Mouse (Mus musculus) hindlimb bud, embryonic 11.5 days (tissue): Measurements from ENCODE around the gene Fam19a5.

Experiments
- DNase-seq: peaks from one replicate; pipeline ENCODE4 v3.0.0-alpha.2; 2012; ENCODE audit warnings: low read depth, low spot score; ENCODE audit errors: extremely low spot score

Fam19a5 gene

DNA sequence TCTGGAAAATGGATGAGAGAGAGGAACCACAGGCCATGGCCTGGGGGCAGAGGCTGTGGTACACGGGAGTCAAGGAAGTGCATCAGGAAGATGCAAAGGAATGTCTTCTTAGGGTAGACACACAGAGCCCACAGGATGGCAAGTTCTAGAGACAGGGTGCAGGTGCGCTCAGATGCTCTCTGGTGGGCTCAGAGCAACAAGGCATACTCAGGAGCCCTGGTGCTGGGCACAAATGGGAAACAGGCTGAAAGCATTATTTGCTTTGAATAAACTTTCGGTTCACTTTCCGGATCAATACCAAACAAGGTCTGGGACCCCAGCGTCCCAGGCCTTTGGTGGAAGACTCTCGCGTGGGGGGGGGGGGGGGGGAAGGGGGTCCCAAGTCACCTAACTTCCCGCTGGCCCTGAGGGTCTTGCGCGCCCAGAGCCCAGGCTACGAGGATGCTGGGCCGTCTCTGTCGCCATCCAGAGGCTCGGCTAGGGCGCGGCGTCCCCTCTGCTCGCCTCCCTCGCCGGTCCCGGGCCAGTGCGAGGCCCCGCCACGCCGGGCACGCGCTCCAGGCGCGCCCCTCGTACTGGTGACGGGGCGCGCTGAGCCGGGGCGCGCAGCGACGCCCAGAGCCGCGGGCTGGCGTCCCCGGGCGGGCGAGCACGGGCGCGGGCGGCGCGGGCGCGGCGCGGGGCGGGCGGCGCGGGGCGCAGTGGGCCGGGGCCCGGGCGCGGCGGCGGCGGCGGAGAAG is at the start of gene Fam19a5:
Fam19a5 (plus strand) TSS at position 701 of the 740 bp plus-strand sequence.
- no peak for DNase-seq

DNA sequence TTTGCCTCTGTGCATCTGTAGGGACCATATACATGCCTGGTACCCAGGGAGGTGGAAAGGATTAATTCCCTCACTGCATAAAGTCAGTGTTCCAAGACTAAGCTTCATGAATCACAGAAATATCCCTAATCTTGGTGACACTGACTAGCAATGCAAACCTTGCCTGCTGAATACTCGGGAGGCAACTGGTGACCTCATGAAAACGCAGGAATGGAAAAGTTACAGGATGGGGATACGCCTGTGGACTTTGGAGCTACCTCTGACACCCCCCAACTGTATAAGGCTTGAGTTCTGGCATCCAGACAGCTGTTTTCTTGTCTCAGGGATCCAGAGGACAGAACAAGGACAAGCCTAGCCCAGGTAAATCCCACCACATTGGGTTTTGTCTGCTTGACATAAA is 42.4 kb upstream of the Fam19a5 start:
- no peak for DNase-seq

DNA sequence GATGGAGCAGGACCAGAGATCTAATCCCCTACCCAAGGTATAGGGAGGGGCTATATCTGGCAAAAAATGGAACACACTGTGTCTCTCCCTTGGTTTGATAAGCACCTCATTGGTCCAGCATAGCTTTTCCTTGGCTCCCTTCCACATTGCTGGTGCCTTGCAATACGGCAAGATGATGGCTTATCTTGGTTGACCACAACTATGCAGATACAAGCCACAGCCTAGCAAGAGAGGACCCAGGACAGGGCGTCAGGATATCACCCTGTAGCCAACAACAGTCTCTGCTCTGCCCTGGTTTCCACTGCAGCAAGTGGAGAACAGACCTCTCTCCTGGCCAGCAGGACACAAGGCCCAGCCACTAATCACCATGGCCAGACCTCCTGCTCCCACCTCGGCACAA is 36.8 kb upstream of the Fam19a5 start:
- no peak for DNase-seq

DNA sequence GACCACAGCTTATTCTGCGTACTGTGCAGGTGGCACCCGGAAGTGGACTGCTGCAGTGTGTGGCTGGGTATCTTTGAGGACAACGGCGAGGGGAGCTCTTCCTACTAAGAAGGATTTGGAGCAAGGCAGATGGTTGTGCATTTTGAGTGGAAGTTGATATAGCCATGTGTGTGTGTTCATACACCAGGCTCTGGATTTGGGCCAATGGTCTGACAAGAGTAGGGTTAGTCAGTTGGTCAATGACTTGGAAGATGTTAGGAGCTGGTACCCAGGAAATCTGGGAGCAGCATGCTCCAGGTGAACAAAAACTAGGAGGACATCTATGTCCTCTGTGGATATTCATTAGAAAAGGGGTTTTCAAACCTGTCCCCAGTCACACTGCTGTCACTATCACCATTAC is 33.2 kb upstream of the Fam19a5 start:
- no peak for DNase-seq

DNA sequence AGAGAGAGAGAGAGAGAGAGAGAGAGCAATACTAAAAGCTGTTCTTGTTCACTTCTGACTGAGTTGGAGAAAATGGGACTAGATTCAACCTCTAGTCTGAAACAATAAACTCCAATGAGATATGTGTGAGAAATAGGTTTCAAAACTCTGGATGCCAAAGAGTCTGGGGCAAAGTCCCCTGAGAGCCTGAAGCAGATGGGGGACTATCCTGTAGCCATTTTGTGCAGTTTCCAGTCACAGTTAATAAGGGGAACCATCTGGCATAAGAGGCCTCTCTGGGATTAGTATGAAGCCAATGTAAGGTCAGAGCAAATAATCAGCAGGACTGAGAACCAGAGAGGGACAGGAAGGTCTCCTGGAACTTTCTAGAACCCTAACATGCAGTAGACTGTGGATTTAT is 25.9 kb upstream of the Fam19a5 start:
- DNase-seq, result no peak

DNA sequence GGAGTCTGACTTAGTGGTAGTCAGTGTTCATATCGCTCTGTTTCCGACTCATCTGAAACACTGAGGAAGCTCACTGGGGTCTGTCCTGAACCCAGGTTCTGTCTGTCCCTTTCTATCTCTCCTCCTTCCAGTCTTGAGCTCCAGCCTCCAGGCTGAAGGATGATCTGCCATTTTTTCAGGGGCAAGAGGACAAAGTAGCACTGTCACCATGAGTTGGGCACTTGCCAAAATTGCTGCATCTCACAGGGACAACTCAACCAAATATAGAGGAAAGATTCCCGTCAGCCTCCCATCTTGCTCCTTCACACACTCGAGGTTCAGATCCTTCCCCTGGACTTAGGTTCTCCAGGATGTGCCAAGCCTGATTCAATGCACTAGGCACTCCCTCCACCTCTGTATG is 14.8 kb upstream of the Fam19a5 start:
- DNase-seq, result no peak

DNA sequence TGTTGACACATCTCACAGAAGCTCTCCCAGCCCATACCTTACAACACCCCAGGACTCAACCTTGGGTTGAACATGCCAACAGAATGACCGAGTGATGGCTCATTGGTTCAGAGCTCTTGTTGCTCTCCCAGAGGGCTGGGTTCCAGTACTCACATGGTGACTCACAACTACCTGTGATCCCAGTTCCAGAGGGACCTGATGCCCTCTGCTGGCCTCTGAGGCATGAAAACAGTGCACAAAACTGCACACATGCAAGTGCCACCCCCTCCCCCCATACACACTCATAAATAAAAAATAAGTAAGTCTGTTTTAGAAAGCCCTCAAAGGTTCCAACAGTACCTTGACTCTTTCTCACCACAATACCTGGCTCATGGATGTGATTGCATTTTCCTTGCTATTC is 2.4 kb upstream of the Fam19a5 start:
- DNase-seq, result no peak

DNA sequence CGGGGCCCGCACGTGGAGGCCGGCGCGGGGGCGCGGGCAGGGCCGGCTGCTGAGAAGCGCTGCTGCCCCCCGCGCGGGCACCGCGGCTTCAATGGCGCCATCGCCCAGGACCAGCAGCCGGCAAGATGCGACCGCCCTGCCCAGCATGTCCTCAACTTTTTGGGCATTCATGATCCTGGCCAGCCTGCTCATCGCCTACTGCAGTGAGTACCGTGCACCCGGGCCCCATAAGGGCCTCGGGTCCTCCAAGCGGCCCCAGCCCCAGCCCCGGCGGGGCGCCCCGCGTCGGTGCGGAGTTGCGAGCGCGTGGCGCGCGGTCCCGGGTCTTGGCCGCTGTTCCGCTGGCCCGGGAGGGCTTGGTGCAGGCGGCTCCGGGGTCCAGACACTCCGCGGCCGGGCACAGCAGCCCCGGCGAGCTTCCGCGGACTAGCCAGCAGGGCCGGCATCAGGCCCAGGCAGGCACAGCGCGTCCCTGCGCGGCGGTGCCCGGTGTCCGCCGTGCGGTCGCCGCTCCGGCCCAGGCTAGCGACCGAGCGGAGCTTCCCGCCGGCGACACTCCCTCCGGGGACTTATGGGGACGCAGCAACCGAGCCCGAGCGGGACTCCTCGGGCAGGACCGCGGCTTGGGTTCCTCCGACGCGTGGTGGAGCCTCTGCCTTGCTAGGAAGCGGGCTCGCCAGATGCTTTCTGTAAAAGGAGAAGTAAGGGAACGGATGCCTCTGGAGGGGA is 466 bp downstream of the Fam19a5 start:
- no peak for DNase-seq

DNA sequence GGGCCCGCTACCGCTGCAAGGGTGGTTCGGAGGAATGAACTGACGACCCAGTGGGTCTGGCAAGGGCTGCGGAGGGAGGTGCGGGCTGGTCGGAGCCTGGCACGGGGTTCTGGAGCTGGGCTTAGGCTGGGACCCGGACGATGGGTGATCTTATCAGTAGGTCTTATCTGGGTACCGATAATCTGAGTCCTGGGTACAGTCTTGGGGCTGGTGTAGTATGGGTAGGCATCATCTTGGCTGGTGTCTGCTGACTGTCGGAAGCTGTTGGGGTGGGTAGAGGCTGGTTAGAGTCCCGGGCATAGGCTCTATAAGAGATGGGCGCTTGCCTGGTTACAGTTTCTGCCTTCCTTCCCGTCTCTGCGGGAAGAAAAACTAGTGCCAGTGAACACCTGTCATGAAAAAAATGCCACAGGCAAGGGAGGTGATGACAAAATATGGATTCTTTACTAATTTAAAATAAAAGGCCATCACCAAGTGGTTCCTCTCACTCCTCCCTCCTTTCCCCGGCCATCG is 1.1 kb downstream of the Fam19a5 start:
- no peak for DNase-seq

DNA sequence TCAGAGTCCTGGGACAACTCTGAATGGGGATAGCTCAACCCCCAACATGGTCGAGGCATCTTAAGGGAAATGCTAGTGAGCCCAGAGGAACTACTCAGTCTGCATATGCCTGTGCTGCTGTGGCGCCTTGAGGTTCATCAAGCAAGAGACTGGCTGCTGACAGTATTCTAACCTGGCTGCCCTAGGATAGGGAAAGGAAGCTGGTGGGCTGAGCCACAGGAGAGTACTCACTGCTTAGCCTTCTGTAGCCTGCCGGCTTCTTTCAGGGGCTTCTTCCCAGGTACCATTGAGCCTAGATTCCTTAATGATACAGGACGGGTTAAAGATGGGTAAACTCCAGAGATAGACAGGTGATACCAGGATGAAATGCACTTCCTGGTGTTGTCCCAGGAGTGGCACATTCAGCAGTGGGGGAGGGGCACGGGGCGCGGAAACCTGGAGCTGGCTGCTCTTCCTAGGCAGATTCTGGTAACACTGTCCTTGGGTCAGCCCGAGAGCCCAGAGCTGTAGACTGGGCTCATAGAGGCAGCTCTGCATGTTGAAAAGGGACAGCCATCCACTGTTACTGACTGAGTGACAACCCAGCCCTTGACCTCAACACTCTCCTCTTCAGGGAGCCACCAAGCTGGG is 1.7 kb downstream of the Fam19a5 start:
- DNase-seq, result no peak

DNA sequence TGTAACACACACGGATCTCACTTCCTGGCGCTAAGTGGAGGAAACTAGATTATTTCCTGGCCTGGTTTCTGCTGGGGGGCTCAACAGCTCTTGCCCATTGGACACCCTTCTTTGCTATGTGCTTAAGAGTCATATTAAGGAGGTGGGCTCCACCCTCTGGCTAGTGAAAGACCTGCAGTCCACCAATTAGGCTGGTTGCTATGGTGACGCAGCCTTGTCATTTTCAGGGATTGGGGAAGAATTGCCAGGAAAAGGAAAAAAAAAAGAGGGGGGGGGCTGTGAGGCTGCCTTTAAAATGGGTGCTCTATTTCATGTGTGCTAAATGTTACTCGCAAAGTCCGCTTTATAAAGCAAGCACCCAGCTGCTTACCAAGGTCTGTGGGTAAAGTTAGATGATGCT is 2.9 kb downstream of the Fam19a5 start:
- DNase-seq, result peak; percentile 16

DNA sequence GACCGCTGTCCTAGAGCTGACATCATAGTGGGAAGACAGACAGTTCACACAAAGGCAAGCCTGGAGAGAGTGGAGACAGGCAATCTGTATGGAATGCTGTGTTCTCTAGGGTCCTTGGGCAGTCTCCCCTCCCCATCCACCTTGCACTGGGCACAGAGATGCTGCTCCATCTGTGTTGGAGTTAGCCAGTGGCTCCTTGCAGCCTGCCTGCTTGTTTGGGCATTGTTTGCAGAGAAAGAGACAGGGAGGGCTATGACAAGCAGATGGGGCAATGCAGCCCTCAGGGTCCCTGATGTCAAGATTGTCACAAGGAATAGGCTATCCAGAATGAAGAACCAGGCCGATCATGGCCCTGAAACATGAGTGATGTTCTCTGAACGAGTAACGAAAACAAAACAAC is 5.6 kb downstream of the Fam19a5 start:
- no peak for DNase-seq

DNA sequence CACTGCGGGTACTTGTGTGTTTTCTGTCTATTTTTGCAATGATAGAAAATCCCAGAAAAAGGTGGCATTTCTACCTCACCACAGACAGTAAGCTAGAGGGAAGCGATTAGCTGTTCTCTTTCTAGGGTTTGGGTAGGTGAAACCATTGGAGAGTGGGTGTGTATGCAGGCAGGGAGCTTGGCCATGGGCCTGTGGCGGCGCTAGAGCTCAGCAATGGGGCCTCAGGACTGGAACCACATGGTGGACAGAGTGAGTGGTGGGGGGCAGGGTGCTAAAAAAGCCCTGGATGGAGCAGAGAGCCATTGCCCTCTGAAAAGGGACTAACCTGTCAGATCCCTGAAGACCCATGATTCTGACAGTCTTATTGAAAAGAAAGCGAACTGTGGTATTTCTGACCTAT is 6.7 kb downstream of the Fam19a5 start:
- no peak for DNase-seq

DNA sequence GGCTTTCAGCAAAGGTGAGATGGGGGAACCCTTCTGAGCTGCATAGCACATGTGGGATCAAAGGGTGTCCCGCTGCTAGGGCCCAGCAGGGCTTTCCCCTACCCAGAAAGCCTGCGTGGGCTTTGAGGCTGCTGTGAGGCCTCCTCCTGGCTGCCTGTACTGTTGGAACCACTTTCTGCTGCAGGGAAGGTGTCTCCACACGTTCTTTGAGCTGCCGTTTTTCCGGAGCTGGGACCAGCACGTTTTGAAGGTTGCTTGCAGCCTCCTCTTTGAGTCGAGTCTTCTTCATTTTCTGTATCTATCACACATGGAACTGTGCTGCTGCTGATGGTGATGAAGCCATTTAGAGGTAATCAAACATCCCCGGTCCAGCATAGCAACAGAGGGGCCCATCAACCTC is 7.5 kb downstream of the Fam19a5 start:
- DNase-seq, result no peak

DNA sequence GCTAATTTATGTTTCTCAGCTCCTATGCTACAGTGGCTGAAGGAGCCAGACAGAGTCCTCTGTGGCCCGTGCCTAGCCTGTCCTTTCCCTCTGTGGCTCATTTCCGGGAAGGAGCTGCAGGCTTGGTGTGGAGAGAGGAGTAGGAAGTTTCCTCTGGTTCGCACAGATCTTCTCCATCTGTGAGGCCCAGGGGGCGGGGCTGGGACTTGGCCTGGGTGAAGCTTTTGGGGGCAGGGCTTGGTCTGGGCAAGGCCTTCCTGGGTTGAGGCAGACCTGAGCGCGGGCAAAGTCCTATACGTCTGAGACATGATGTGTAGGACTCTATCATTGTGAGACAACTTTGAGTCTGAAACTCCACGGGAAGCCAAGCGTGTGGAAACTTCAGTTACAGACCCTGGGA is 11.7 kb downstream of the Fam19a5 start:
- DNase-seq, result no peak

DNA sequence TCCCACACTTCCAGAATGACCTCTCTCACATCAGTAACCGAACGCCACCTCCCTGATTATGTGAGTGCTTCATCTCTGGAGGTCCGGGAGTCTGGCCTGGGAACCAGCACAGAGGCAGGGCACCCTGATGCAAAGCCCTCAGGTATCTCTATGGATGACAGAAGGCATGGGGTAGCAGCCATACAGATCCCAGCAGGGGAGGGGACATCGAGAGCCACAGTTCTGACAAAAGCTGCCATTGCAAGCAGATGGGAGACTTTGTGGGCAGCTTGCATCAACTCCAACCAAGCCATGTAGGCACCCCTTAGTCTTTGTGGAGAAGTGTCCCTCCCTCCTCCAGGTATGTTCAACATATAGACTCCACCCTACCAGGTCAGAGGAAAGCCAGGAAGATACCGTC is 20.2 kb downstream of the Fam19a5 start:
- no peak for DNase-seq

DNA sequence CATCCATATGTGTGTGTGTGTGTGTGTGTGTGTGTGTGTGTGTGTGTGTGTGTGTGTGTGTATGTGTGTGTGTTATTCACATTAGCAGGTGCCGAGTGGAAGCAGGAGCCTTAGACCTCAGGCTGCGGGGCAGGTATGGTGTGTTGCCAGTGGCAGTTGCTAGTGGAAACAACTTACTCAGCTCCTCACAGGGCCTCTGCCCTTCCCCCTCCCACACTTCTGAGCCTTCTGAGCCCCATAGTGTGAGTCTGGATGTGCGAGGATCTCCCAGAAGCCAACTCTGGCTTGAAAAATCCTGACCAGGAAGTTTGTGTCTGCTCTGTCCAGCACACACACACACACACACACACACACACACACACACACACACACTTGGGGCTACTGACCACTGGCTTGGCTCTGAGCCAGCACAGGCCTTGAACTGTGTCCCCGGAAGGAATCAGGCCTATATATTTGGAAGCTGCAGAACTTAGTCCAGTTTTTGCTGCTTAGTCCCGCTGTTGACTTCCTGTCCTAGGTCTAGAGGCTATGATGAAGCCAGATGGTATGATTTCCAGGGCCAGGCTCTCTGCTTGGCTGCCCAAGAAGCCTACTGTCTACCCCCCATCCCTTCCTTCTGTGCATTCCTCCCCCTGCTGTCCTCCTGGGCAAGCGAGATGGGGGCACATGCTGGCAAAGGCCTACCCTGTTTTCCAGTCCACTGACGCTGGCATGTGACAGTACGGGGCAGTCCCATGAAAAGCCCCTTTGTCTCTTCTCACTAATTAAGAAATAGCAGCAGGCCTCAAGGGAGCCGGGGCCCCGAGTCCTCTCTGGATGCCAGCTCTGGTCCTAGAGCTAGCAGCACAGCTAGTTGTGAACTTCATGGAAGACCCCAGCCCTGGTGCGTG is 22.2 kb downstream of the Fam19a5 start:
- DNase-seq, result no peak

DNA sequence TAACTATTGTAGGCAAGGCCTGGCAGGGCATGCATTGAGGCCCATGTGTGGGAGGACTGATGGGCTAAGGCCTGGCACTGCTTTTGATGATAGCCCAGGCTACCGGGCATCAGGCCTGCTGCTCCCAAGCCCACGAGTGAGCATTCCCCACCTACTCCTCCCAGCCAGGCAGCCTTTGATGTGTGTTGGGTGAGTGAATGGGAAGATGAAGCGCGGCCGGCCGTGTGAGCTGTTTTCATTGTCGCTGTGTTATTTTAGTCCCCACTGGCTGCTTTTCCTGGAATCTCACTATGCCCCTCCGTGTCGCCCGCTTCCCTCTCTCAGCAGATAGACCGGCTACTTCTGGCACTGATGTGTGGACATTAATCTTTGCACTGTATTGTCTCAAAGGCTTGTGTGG is 26.1 kb downstream of the Fam19a5 start:
- no peak for DNase-seq

DNA sequence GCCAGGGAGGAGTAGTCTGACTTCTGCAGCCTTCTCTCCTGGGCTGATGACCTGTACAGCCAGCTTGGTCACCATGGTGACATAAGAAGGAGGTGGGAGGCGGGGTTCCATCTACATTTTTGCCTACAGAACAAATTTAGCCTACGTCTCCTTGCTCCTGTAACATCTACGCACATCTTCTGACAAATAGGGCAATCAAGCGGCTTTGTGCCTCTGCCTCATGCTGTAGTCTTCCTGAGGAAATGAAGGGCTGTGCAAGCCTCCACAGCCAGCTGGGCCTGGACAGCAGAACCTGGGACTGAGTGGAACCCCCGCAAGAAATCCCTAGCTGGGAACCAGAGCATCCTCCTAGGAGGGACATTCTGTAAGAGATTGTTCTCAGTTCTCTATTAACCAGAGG is 35.8 kb downstream of the Fam19a5 start:
- DNase-seq, result no peak

DNA sequence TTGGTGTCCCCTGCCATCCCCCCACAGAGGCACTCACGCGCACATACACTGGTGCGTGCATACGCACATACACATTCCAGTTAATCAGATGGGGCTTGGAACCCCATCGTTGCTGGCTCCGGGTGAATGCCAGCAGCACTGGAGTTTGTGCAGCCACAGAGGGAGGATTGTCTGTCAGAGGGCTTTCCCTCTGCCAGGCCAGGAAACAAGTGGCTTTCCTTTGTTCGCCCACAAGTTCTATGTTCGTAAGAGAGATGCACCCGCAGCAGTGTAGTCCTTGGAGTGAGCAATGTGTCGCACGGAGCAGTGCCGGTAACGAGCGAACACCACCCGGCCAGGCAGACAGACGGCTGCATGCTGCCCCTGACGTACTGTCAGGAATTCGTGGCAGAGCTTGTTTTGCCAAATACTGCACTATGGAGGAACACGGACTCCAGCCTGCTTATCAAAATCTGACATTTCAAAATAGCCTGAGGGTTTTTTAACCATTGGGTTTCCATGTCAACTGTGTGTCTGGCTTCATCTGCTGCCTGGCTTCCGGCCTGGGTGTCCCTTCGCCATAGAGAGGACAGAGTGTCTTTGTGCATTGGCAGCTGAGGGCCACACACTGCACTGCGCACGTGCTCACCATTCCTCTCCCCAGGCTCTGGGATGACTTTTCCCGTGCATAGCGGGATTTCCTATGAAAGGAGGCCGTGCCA is 40.0 kb downstream of the Fam19a5 start:
- DNase-seq, result no peak
